Mouse (Mus musculus) cerebellum, adult (tissue): ENCODE measurements around the gene Ppp1r16b.
A peak's percentile ranks its signal among the peaks of the same experiment; 100 is the strongest.

Experiments used
- ATAC-seq: cut with Nextera tagmentation; 2 replicates; pipeline ENCODE4 v1.9.2; 2017; ENCODE audit warnings: mild to moderate bottlenecking, moderate library complexity, mixed read lengths; ENCODE audit not compliant: insufficient number of reproducible peaks, low FRiP score, low TSS enrichment

The Ppp1r16b gene

DNA sequence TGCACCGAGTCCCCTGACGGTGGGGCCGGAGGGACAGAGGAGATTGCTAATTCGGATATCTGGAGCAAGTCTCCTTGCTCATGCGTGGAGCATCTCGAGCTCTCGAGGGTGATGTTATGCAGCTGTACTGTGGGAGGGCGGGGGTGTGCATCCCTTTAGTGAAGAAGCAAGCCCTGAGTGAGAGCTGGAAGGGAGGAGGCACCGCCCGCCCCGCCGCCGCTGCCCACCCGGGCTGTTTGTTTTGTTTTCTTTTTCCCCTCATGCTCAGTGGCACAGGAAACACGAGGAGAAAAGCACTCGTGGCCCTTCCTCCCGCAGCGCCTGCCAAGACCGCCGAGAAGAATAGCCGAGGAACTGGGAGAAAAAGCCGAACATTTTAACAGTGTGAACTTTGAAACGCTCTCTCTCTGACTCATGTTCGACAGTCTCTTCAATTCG lies 22.6 kb downstream of the Ppp1r16b start:
- ATAC-seq, result 0 out of 2 replicates have a peak, but pooled peaks have one; percentile 23

GRCm38 (mm10) chr2:158689060-158689459 lies 23.9 kb downstream of the Ppp1r16b start:
- no peak for ATAC-seq

- no peak for ATAC-seq
Observed at GRCm38 (mm10) chr2:158689640-158690039, 24.4 kb downstream of the Ppp1r16b start.

GRCm38 (mm10) chr2:158690116-158690515 lies 24.9 kb downstream of the Ppp1r16b start:
- ATAC-seq, result no peak

- ATAC-seq, result no peak
Observed at GRCm38 (mm10) chr2:158692191-158692590, 27.0 kb downstream of the Ppp1r16b start.

DNA sequence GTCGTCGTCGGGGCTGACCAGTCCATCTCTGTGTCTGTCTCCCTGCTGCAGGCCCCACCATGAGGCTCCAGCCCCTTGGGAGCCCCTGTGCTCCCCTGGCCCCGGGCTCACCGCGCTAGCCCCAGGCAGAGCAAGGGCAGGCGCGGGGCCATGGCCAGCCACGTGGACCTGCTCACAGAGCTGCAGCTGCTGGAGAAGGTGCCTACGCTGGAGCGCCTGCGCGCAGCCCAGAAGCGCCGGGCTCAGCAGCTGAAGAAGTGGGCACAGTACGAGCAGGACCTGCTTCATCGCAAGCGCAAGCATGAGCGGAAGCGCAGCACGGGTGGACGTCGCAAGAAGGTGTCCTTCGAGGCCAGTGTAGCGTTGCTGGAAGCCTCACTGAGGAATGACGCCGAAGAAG lies 30.6 kb downstream of the Ppp1r16b start:
- ATAC-seq, result no peak

DNA sequence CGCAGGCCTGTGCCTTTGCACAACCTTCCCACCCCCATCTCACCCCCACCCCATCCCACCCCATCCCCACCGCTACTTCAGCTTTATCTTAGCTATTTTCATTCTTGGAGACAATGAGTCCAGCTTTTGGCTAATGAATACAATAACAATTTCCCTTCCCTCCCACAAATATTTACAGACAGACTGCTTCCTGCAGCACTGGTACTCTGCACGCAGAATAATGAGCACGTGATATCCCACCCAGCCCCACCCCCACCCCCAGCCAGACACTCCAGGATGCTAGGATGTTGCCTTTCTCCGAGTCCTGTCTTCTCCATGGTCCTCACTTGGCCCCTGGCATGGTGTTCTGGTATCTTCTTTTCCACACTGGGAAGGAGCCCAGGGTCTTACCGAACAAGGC lies 31.3 kb downstream of the Ppp1r16b start:
- no peak for ATAC-seq

- no peak for ATAC-seq
Observed at GRCm38 (mm10) chr2:158699908-158700307, 34.7 kb downstream of the Ppp1r16b start.

GRCm38 (mm10) chr2:158700535-158701256 lies 35.5 kb downstream of the Ppp1r16b start:
- no peak for ATAC-seq

DNA sequence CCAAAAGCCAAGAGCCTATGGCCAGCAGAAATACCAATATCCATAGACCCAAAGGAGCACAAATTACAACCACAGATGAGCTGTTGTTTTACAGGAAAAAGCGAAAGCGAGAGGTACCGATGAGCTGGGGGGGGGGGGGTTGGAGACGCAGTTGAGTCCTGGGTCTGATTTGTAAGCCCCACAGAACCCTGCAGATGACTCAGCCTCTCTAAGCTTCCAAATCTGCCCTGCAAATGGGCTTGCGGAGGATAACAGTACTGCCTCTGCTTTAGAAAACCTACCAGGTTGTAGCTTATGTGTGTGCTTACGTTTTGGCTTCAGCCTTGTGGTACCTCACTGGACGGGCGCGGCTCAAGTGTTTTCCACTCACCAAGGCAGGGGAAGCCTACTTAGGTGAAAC lies 36.3 kb downstream of the Ppp1r16b start:
- no peak for ATAC-seq

GRCm38 (mm10) chr2:158702176-158702575 lies 37.0 kb downstream of the Ppp1r16b start:
- no peak for ATAC-seq

DNA sequence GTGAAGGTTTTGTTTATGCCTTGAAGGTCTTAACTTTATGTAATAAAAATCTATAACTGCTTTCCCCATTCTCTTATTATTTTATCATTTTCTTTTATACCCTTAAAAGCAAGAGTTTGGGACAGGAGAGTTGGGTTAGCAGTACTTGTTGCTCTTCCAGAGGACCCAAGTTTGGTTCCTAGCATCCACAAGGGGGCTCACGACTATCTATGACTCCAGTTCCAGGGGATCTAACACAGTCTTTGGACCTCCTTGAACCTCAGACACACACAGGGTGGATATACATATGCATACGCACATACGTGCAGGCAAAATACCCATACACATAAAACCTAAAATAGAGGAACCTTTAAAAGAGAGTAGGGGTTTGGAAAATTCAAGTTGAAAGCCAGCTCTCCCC lies 39.5 kb downstream of the Ppp1r16b start:
- no peak for ATAC-seq

DNA sequence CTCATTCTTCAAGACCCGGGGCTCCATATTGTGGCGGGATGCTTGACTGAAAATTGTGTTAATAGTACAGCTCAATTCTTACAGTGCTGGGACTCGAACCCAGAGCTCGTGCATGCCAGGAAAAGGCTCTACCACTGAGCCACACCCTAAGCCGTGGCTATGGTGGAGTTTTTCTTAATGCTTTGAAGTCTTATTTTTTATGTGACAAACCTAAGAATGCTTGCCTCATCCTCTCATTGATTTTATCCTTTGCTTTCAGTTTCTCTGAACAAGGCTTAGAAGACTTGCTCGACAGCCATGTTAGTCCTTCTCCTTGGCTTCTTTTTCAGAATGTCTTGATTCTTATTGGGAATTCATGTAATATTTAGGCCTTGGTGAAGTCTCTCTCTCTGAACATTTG lies 40.3 kb downstream of the Ppp1r16b start:
- no peak for ATAC-seq

- ATAC-seq, result no peak
Observed at GRCm38 (mm10) chr2:158706704-158707408, 41.7 kb downstream of the Ppp1r16b start.

- no peak for ATAC-seq
Observed at GRCm38 (mm10) chr2:158708121-158708520, 42.9 kb downstream of the Ppp1r16b start.

- no peak for ATAC-seq
Observed at GRCm38 (mm10) chr2:158711929-158712751, 46.9 kb downstream of the Ppp1r16b start.

DNA sequence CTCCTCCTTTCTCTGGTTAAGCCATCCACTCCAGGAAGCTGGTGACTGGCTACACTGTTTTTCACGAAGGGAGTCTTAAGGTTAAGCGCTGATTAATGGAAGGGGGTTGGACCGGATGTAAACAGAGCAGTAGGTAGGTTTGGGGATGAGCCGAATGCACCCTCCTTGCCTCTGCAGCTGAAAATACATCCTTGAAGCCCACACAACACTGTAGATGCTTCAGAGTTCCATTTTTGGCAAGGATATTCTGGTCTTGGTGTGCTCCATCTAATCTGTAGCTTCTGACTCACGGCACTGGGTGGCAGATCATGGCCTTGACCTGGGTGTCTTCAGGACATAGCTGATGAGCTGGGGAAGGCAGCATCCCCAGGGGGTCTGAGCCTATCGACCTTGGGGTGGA lies 49.6 kb downstream of the Ppp1r16b start:
- no peak for ATAC-seq

GRCm38 (mm10) chr2:158716066-158716465 lies 50.9 kb downstream of the Ppp1r16b start:
- no peak for ATAC-seq

DNA sequence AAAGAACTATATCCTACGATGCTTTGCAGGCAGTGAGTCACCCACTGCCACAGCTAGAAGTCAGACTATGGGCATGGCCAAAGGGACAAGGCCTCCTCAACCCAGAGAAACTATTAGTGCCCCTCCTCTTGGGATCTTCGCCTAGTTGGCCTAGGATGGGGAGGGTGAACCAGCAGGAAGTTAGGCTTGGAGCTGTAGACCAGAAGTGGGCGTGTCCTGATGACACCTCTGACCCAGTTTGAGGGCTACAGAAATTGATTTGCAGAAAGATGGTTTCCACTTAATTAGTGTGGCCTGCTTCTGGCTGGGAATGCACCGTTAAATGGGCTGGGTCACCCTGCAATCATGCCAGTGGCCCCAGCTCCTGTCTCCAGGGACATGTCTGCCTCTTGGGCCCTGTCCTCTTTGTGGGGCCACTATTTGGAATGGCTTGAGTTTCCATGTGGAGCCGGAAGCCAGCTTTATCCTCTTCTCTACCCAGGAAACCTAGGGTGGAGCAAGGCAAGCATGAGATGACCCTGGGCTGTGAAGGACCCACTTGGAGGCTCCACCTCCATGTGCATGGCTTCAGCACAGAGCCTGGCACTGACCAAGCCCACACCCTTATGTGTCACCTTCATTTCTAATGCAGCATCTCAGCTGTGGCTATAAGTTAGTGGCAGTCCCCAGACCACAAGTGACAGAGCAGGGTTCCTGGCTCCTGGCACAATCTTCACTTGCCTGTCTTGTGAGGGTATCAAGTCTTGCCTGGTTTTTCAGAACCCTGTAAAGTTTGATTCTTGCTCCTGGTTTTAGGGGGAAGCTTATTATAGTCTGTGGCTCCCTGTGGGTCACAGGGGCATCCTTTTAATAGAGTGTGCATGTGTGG lies 52.6 kb downstream of the Ppp1r16b start:
- ATAC-seq, result no peak
